Mouse (Mus musculus) olfactory bulb, adult 2 months (tissue): ENCODE measurements around the gene Zcchc17. TPM values are rescaled to one million over a fixed set of nuclear protein-coding genes. Genes with fewer than 3 reads are reported as not detected.

Source experiments
- H3K27ac ChIP-seq: fragments of 200-500 bp; 2 replicates; pipeline ENCODE4 v1.5.1; 2012; ENCODE audit warnings: low read depth, low read length; ENCODE audit not compliant: insufficient read depth
- H3K4me1 ChIP-seq: fragments of 200-500 bp; 2 replicates; pipeline ENCODE4 v1.6.1; 2012; ENCODE audit warnings: low read length; ENCODE audit not compliant: control insufficient read depth, insufficient read depth
- H3K4me3 ChIP-seq: fragments of 200-500 bp; 2 replicates; pipeline ENCODE4 v1.5.1; 2012; ENCODE audit warnings: mild to moderate bottlenecking, low read depth, low read length, moderate library complexity; ENCODE audit not compliant: insufficient read depth
- CTCF ChIP-seq: fragments of 200-500 bp; IDR thresholded peaks from 2 replicates; pipeline ENCODE4 v1.5.1; 2012; ENCODE audit warnings: low read depth, mild to moderate bottlenecking, low read length, moderate library complexity; ENCODE audit not compliant: insufficient read depth
- POLR2A ChIP-seq: fragments of 200-500 bp; IDR thresholded peaks from 2 replicates; pipeline ENCODE4 v1.6.1; 2012; ENCODE audit warnings: mild to moderate bottlenecking, low read depth, low read length, moderate library complexity; ENCODE audit not compliant: insufficient read depth
- WGBS: fragments of 180-500 bp; shearing (Covaris S2); methylation state at CpG from one replicate; pipeline ENCODE4 v1.1.7; 2018; 5-methylcytosine and 5-hydroxymethylcytosine counted together
- polyA plus RNA-seq: library from polyadenylated mRNA; stranded (reverse); fragments of >200 nt; gene quantifications from 2 replicates; pipeline ENCODE4 v1.2.4, GENCODE M21; 2012; ENCODE audit warnings: low replicate concordance; ENCODE audit not compliant: missing spikeins, insufficient read depth, insufficient read length

The Zcchc17 gene
- polyA plus RNA-seq, 1 experiment, result not detected

DNA sequence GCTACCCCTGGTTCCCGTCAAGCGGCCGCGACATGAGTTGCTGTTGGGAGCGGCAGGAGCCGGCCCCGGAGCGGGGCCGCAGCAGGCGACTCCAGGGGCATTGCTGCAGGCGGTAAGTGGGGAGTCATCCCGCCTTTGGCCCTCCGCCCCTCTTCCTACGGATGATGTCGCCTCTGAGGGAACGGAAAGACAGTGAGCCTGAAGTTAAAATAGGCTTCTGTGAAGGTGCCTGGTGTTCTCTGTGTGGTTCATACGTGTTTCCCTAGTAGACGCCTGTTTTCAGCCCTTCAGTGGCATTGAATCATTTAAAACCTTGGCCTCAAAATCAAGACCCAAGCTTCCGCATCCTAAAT lies 471 bp upstream of the Zcchc17 start:
- Histone ChIP-seq H3K4me1 (peaks cover 4% of the 10 kb centered on the region; the same call in 1 of the 2 replicates), H3K4me3 (peak overlapping the region; percentile 68), H3K27ac (no peak overlapping the region)
- WGBS, result under 1% methylated on average over 19 of the region's 19 CpGs
- TF ChIP-seq CTCF, result no peak
- TF ChIP-seq POLR2A, result no peak

DNA sequence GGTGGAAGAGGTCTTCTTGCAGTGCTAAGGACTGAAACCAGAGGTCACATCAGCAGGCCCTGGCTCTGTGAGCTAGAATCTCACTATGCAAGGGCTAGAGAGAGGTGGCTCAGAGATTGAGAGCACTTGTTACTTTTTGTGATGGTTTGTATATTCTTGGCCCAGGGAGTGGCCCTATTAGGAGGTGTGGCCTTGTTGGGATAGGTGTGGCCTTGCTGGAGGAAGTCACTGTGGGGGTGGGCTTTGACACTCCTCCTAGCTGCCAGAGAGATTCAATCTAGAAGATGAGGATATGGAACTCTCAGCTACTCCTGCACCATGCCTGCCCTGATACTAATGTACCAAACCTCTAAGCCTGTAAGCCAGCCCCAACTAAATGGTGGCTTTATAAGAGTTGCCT lies 1.8 kb downstream of the Zcchc17 start:
- Histone ChIP-seq H3K4me3 (no peak overlapping the region), H3K4me1 (peaks cover 4% of the 10 kb centered on the region; the same call in 1 of the 2 replicates), H3K27ac (no peak overlapping the region)
- TF ChIP-seq CTCF, result no peak
- no peak for TF ChIP-seq POLR2A

DNA sequence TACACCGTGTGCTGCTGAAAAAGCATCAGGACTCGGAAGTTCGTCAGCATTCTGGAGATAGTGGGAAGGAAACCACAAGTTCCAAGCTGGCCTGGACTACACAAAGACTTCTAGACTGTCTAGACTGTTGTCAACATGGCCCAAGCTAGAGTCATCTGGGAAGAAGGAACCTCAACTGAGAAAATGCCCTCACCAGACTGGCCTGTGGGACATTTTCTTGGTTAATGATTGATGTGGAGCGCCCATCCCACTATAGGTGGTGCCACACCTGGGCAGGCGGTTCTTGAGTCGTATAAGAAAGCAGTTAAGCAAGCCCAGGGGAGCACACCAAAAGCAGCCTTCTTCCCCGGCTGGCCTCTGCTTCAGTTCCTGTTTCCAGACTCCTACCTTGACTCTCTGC lies 7.2 kb downstream of the Zcchc17 start:
- no peak overlapping the region for H3K27ac ChIP-seq
- no peak for TF ChIP-seq CTCF
- TF ChIP-seq POLR2A, result no peak
- H3K4me3 ChIP-seq, result no peak overlapping the region
- no peaks in the 10 kb centered on the region for H3K4me1 ChIP-seq
- 96% methylated on average over 7 of the region's 7 CpGs for WGBS

DNA sequence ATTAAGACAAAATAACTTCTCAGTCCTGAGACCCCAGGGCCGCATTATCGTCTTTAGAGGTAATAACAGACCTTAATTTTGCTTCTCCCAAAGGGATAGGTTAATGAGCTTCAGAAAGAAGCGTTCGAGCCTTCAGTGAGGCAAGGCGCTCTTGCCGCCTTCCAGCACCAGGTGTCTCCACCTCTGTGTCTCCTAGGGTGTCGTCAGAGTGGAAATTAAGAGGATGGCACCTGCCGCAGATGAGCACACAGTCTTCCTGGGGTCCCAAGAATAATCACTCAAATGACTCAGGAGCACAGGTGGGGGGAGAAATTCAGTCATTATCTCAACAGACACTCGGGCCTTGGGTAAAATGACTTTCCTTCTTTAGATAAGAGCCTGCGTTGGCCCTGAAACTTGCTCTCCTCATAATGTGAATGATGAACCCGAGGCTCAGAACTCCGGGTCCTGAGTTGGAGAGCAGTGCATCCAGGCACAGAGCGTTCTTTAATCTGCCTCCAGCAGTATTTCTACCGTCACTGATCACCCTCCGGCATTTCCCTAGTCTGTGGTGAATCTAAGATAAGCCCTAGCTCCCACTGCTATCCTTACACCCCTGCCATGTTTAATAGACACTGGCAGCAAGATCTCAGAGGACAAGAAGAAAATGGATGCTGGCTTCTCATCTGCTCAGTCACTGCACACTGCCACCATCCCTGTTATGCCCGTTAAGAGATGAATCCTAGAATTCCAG lies 8.9 kb downstream of the Zcchc17 start:
- WGBS, result 89% methylated on average over 16 of the region's 16 CpGs
- H3K4me3 ChIP-seq, result no peak overlapping the region
- H3K4me1 ChIP-seq, result no peaks in the 10 kb centered on the region
- no peak overlapping the region for H3K27ac ChIP-seq
- TF ChIP-seq POLR2A (no peak), CTCF (0 out of 2 replicates have a peak, but pooled peaks have one; percentile 14)

DNA sequence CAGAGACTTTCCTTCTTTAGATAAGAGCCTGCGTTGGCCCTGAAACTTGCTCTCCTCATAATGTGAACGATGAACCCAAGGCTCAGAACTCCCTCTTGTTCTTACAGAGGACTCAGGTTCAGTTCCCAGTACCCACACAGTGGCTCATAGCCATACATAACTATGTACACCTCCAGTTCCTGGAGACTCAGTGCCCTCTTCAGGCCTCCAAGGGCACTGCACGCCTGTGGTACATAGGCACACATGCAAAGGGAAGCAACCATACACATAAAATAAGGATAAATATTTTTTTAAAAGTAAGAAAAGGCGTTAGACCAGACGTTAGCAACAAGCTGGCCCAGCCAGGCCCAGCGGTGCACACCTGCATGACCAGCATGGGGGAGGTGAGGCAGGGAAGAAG lies 10.1 kb downstream of the Zcchc17 start:
- Histone ChIP-seq H3K4me3 (no peak overlapping the region), H3K4me1 (no peaks in the 10 kb centered on the region), H3K27ac (no peak overlapping the region)
- TF ChIP-seq POLR2A (no peak), CTCF (no peak)
- WGBS, result 97% methylated on average over 6 of the region's 6 CpGs

DNA sequence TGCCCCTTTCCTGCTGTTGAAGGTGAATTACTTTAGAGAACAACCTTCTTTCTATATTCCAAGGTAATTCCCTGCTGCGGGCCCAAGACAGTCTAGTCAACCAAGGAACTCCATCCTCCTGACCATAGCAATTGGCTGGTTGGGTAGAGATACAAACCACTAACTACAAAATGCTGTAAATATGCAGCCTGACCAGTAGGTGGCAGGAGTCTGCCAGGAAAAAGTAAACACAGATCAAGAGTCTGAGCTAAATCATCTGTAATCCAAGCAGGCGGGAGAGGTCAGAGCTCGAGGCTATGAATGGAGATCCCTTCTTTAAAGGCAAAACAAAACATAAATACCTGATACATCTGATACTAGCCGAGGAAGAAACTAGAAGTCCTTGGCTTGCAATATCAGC lies 18.1 kb downstream of the Zcchc17 start:
- TF ChIP-seq CTCF (no peak), POLR2A (no peak)
- 22% methylated on average over 4 of the region's 4 CpGs for WGBS
- Histone ChIP-seq H3K4me1 (no peaks in the 10 kb centered on the region), H3K4me3 (no peak overlapping the region), H3K27ac (no peak overlapping the region)

DNA sequence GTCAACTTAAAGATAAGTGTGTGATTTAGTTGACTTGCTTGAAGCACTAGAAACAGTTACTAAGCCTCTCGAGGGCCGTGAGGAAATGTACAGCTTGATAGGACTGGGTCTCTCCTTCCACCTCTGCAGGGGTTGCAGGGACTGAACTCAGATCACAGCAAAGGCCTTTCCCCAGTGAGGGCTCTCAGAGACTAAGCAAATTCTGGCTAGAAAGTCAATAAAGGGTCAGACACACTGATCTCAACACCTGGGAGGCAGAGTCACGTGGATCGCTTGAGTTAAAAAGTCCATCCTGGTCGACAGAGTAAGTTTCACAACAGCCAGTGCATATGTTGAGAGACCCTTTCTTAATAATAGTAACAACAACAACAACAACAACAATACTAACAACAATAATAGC lies 23.9 kb downstream of the Zcchc17 start:
- TF ChIP-seq POLR2A (no peak), CTCF (no peak)
- Histone ChIP-seq H3K27ac (no peak overlapping the region), H3K4me3 (no peak overlapping the region), H3K4me1 (no peaks in the 10 kb centered on the region)
- WGBS, result 94% methylated on average over 5 of the region's 5 CpGs

DNA sequence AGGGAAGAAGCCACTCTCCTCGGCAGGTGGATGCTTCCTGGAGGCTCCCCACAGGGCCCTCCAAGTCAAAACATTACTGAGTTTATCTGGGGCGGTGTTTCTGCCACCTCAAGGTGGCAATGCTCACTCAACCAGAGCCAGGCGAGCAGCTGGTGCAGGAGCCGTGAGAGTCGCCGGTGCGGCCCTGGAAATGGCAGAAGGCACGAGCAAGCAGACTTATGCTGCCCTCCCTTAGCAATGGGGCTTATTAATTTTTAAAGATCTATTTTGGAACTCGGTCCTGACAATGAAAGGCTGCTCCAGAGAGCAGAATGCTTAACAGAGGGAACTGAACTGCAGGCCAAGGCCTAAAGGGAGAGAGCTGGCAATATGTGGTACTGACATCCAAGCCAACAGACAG lies 32.4 kb downstream of the Zcchc17 start:
- Histone ChIP-seq H3K27ac (no peak overlapping the region), H3K4me3 (no peak overlapping the region), H3K4me1 (peaks cover 6% of the 10 kb centered on the region; the same call in 1 of the 2 replicates)
- 86% methylated on average over 9 of the region's 9 CpGs for WGBS
- TF ChIP-seq CTCF (no peak), POLR2A (no peak)

DNA sequence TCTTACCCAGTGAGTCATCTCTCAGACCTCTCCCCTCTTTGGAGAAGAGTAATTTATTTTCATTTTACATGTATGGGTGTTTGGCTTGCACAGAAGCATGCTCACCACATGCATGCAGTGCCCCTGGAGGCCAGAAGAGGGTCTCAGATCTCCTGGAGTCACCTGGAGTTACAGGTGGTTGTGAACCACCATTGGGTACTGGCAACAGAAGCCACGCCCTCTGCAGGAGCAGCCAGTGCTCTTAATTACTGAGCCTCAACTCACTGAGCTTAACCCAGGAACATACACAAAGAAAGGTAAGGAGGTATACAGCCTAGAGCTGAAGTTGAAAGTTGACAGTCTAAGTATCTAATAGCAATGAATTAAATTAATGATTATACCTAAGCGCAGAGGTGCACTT lies 34.3 kb downstream of the Zcchc17 start:
- Histone ChIP-seq H3K27ac (no peak overlapping the region), H3K4me1 (peaks cover 6% of the 10 kb centered on the region; the same call in 1 of the 2 replicates), H3K4me3 (no peak overlapping the region)
- 98% methylated on average over 2 of the region's 2 CpGs for WGBS
- TF ChIP-seq CTCF, result no peak
- TF ChIP-seq POLR2A, result no peak

DNA sequence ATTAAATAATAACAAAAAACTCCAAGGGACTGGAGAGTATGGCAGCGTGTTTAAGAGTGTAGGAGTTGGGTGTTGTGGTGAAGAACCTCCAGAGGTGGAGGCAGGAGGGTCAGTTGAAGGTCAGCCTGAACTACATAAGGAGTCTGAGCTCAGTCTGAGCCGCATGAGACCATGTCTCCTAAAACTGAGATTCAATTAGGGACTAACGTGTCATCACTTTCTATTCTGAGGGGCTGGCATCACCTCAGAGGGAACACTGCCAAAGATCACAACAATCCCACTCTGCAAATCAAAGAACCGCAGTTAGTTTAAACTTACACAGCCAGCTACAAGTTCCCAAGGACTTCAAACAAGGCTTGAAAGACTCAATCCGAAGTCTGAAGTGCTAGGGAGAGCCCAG lies 36.1 kb downstream of the Zcchc17 start:
- Histone ChIP-seq H3K27ac (no peak overlapping the region), H3K4me3 (no peak overlapping the region), H3K4me1 (no peaks in the 10 kb centered on the region)
- TF ChIP-seq CTCF (no peak), POLR2A (no peak)
- WGBS, result 43% methylated on average over 5 of the region's 5 CpGs
